Mouse (Mus musculus) layer of hippocampus, adult 11-12 months (tissue): ENCODE measurements around the gene Pde4d.
A peak's percentile ranks its signal among the peaks of the same experiment; 100 is the strongest.

Source experiments
- DNase-seq: peaks from one replicate; pipeline ENCODE4 v3.0.0; 2022; ENCODE audit warnings: low spot score

The Pde4d gene

GRCm38 (mm10) chr13:109181363-109181762 is 731.6 kb downstream of the Pde4d start:
- DNase-seq: no peak

DNA sequence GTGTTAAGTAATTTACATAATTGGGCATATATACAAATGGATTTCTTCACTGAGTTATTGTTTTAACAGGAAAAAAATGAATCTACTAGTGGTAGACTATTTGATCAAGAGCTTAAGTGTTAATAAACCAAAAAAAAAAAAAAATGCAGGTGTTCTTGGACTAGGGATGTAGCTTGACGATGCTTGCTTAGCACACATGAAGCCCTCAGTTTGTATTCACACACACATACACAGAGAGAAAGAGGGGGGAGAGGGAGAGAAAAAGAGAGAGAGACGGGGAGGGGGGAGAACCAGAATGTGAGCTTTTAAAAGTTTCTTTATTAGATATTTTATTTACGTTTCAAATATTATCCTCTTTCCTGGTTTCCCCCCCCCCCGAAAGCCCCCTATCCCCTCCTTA is 740.9 kb downstream of the Pde4d start:
- DNase-seq: no peak

DNA sequence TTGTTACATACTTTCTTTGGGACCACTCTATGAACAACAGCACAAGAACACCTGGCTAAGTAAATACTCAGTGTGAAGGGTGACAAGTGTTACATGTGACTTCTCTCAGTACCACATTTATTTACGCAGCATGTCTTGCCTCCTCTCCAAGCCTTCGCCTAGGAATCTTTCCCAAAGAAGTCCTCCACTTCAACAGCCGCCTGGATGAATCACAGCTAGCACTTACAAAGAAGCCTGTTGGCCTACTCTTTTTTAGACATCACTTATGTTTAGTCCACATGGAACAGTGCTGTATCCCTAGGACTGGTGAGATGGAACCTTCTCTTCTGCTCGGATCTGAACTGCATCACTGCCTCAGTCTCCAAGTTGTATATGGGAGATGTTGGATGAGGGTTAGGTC is 741.4 kb downstream of the Pde4d start:
- DNase-seq: no peak

DNA sequence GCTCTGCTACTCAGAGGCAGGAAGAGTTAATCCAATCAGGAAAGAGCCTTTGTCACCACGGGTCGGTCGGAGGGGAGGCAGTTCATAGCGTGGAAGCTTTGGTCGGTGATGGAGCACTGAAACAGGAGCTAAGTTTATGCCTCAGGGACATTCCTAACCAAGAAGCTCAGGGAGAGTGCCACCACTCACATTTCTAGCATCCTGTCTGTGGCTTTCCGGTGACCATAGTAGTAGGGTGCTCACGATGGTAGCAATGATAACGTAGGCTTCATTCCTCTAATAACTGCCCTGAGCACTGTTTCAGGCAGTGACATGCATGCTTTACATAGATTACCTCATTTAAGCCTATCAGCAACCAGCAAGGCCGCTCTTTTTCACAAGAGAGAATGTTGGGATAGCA is 755.8 kb downstream of the Pde4d start:
- no peak for DNase-seq

- no peak for DNase-seq
These were observed 758.9 kb downstream of the Pde4d start for GRCm38 (mm10) chr13:109208607-109209006.

GRCm38 (mm10) chr13:109209413-109209812 is 759.7 kb downstream of the Pde4d start:
- no peak for DNase-seq

DNA sequence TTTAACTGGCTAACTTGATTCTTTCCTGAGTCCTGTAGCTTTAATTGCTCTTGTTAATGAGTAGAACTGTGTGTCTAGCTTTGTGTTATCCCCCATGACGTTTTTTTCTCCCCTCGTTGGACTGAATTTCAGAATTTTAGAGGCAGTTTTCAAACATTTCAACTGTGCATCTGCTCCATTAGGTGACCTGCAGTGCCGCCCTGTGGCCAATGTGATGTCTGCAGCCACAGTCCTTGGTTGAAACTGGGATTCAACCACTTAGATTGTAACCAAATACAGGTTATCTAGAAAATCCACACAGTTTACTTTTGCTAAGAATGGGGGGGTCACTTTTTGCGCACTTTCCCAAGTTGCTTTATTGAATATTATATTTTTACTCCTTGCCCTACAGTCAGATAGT is 760.7 kb downstream of the Pde4d start:
- peak; percentile 83 for DNase-seq

- DNase-seq: no peak
These were observed 761.7 kb downstream of the Pde4d start for GRCm38 (mm10) chr13:109211471-109211870.

DNA sequence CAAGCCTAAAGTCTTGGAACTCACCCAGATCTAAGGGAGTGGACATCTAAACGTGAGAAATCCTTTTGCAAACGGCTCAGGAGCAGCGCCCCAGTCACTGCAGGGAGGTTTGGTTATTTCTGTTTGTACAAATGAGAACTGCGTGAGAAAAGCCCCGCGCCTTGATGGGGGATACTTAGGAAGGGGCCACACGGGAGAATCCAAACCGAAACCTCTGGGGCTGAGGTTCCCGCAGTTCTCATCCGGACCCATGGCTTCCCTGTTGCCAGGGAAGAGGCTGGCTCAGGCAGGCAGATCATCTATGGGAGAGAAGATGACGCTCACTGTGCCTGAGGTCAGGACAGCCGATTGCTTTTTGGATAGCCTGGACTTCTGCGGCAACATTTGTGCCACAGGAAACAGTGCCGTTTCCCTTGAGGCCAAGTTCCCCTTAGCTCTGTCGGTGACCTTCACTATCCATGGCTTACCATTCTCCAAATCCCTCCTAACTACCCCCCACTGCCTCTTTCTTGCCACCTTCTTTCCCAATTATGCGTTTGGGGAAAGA is 762.3 kb downstream of the Pde4d start:
- no peak for DNase-seq

DNA sequence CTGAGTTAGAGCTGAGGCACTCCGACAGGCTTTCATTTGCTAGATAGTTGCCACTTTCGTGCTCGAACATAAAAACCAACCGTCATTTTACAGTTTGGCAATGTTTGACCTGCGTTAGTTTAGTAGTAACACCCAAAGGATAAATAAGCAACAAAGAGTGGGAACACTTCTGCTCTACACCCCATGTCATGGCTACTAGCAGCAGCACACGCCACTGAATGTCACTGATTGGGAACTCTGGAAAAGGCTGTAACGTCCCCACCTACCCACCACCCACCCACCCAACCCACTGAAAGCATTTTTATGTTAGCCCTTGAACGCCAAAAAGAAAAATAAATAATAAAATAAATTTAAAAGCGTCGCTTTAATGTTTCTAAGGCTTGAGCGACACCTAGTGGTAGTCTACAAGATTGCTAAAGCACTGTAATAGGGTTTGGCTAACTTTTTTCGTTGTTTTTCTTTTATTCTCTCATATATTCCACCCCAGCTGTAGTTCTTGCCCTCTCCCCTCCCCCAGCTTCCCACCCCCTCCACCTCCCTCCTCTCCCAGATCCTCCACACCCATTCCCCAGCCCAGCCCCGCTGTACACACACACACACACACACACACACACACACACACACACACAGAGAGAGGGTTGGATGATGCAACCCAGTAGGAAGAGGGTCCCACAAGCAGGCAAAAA is 763.2 kb downstream of the Pde4d start:
- peak; percentile 35 for DNase-seq

DNA sequence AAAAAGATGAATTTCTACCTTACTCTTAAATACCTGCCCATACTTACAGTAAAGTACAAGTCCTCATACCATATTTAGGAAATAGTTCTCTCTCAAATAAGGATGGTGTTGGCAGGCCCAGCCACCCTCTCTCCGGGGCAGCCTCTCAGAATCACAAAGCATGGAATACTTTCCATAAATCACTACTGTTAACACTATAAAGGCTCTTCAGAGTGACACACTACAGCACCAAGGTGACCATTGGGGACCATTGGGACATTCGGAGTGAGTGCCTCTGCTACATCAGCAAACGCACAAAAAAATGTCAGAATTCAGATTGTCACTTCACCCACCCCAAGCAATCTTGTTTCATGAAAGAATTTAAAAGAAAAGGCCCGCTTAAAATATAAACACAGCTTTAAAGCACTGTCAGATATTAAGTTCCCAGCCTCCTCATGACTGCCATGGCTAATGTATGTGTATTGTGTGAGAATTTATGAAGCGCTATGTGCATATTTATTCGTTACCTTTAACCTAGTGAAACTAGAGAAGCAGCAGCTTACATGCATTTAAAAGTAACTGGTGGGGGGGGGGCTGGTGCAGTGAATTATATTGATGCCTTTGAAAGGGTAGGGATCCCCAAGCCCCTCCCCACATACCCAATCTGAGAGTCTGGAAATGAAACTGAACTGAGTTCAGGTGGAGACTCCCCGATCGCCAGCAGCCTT is 769.4 kb downstream of the Pde4d start:
- no peak for DNase-seq

GRCm38 (mm10) chr13:109228967-109229617 is 779.3 kb downstream of the Pde4d start:
- DNase-seq: peak; percentile 31

GRCm38 (mm10) chr13:109229618-109230334 is 780.0 kb downstream of the Pde4d start:
- DNase-seq: no peak

- DNase-seq: no peak
These were observed 780.7 kb downstream of the Pde4d start for GRCm38 (mm10) chr13:109230335-109230987.

DNA sequence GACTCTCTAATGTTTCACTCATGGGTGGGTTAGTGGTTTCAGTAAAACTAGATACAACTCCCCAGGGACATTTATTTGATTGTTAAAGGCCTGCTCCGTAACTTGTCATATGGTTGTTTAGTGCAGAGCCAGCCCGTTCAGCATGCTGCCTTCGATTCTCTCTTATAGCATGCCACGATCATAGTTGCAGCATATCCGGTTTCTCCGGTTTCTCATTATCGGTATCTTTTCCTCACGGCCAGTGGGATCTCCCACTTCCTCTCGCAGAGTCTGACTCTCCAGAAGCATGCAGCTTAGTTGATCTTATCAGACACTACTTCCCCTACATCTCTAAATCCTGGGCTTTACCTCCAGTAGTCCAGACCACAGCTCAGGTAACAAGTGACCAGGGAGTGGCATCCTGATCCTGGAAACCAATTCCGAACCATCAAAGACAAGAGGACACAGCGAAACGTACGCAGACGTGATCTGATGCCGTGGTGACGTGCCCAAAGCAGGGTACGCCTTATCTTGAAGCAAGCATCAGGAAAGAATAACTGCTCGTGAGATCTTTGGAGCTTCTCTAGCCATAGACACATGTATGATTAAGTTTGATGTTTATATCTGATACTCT is 782.2 kb downstream of the Pde4d start:
- DNase-seq: no peak

GRCm38 (mm10) chr13:109232531-109232930 is 782.8 kb downstream of the Pde4d start:
- no peak for DNase-seq

- DNase-seq: no peak
These were observed 784.3 kb downstream of the Pde4d start for GRCm38 (mm10) chr13:109233911-109234613.

DNA sequence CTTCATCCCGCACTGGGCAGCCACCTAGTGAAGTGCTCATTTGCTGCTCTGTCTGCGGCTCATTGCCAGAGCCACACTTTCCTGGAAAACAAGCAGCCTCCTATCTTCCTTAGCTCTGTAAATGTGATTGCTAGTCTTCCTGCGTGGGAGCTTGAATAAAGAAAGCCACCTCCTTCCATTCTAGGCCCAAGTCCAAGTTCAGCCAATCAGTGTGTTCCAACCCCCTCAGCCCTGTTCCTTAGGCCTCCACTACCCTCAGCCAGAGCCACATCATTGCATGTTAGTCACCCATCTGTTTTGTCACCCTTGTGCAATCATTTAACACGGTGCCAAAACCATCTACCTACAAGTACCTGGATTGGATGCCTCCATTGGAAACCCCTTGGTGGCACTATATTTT is 786.3 kb downstream of the Pde4d start:
- DNase-seq: no peak

DNA sequence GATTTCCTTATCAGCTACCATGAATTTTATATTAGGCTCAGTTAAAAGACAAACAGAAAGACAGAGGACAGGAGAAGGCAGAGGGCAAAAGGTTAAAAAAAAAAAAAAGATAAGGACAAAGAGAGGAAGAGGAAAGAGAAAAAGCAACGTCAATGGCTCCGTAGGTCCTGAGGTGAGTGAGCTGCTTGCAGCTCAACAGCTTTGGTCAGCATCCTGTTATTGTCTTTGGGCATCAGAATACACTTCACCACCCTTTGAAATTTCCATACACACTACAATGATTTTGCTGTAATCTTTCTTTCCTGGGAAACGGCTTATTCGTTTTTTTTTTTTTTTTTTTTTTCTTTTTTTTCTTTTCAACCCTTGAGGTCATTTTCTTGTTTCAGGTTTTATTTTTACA is 788.9 kb downstream of the Pde4d start:
- no peak for DNase-seq

DNA sequence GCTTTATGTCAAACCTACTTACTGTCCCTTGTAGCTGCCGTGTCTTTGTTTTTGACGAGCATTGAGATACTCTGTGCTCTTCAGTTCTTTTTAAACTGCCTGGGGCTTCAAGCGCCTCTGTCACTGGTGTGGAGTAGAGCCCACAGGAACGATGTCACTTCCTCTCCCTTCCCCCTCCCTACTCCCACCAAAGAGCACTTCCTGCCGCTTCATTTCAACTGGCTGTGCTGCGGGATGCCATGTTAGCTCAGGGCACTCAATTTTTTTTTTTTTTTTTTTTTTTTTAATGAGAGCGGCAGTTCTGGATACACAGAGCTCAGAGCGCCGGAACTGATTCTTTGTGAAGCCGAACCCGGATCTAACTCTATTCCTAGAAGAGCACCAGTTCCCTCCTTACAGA is 789.5 kb downstream of the Pde4d start:
- peak; percentile 42 for DNase-seq
